Mouse (Mus musculus): ENCODE measurements at regions not wholly inside any gene's neighbourhood (a gene's known extent, or its start where the extent isn't known, plus 50 kb on each side); places are given as distances from the start of the nearest gene placed in this dataset.

DNA sequence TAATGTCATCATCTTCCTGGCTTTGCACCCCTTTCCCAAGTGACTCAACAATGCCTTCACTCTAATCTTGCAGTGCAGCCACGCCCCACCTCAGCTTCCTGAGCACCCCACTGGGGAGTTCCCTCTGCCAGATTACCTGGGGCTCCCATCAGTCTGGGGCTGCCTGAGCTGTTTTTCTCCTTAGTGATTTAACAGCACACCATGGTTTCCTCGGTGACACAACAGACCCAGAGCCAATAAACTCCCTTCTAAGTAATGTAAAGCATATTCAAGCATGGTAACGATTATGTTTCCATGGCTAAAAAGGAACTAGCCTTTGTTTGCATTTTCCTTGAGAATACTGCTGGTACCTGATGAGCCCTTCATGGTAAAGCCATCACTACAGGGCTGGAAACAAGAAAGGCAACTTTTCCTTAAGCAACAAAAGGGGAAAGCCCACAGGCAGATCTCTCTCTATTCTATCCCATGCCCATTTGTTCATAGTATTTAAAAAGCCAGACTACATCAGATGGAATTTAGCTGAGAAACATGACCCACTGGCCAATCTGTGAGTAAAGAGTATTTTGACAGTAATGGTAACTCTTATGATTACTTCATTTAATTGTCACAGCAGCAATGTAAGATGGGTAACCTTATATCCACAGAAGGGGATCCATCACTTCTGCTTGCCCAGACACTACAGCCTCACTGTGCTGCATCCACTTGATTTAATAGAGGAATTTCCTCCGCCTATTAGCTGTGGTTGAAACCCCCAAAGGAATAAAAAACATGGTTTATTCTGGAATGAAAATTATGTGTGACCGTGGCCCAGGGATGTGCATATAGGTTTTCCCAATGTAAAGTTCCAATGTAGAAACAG is 294.6 kb upstream of the Tmc3 start:
- H3K36me3 ChIP-seq (ENCODE audit: control insufficient read depth, insufficient read depth, low read length): no peaks in the 10 kb centered on the region
- H3K4me3 ChIP-seq (ENCODE audit: extremely low read depth, insufficient read depth, insufficient read length): no peak overlapping the region
- H3K27me3 ChIP-seq (ENCODE audit: control insufficient read depth, insufficient read depth, low read length): no peaks in the 10 kb centered on the region
- no peak for DNase-seq (ENCODE audit: low read depth in 1 of 2, low spot score in 2 of 2)
- TF ChIP-seq CTCF (IDR thresholded peaks at IDR 0.05; ENCODE audit: extremely low read depth, insufficient read depth, insufficient read length, insufficient replicate concordance) (no peak), POLR2A (IDR thresholded peaks at IDR 0.05; ENCODE audit: low read depth, low read length) (no peak)
- no peaks in the 10 kb centered on the region for H3K4me1 ChIP-seq (ENCODE audit: control insufficient read depth, insufficient read depth, insufficient read length)
- 55% methylated on average over 5 of the region's 5 CpGs for WGBS
- H3K27ac ChIP-seq (ENCODE audit: insufficient read depth, low read length): no peak overlapping the region

GRCm38 (mm10) chr7:83307112-83307511 is 277.6 kb upstream of the Tmc3 start:
- TF ChIP-seq CTCF (IDR thresholded peaks at IDR 0.05; ENCODE audit: extremely low read depth, insufficient read depth, insufficient read length, insufficient replicate concordance) (no peak), POLR2A (IDR thresholded peaks at IDR 0.05; ENCODE audit: low read depth, low read length) (no peak)
- Histone ChIP-seq H3K4me1 (ENCODE audit: control insufficient read depth, insufficient read depth, insufficient read length) (no peaks in the 10 kb centered on the region), H3K27ac (ENCODE audit: insufficient read depth, low read length) (no peak overlapping the region), H3K36me3 (ENCODE audit: control insufficient read depth, insufficient read depth, low read length) (no peaks in the 10 kb centered on the region), H3K27me3 (ENCODE audit: control insufficient read depth, insufficient read depth, low read length) (no peaks in the 10 kb centered on the region), H3K4me3 (ENCODE audit: extremely low read depth, insufficient read depth, insufficient read length) (no peak overlapping the region)
- WGBS: 55% methylated on average over 1 of the region's 1 CpGs
- no peak for DNase-seq (ENCODE audit: low read depth in 1 of 2, low spot score in 2 of 2)

DNA sequence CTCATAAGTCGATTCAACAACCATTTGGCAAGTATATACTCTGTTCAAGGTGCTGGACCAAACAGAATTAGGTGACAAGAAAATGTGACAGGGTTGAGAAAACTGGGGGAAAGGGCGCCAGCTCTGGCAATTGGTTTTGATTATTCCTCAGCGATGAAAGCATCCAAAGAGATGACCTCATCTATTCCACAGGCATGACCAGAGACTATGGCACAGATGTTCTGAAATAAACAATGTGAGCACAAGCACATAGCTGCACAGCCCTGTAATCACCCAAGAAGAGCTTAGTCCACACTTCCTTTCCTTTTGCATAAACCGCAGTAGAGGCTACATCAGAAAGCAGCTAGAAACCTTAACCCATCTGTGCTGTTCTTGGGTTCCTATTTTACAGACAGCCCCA is 272.6 kb upstream of the Tmc3 start:
- TF ChIP-seq CTCF (IDR thresholded peaks at IDR 0.05; ENCODE audit: extremely low read depth, insufficient read depth, insufficient read length, insufficient replicate concordance) (no peak), POLR2A (IDR thresholded peaks at IDR 0.05; ENCODE audit: low read depth, low read length) (no peak)
- H3K27me3 ChIP-seq (ENCODE audit: control insufficient read depth, insufficient read depth, low read length): no peaks in the 10 kb centered on the region
- no peaks in the 10 kb centered on the region for H3K4me1 ChIP-seq (ENCODE audit: control insufficient read depth, insufficient read depth, insufficient read length)
- 80% methylated on average over 4 of the region's 4 CpGs for WGBS
- DNase-seq (ENCODE audit: low read depth in 1 of 2, low spot score in 2 of 2): no peak
- H3K27ac ChIP-seq (ENCODE audit: insufficient read depth, low read length): no peak overlapping the region
- H3K36me3 ChIP-seq (ENCODE audit: control insufficient read depth, insufficient read depth, low read length): no peaks in the 10 kb centered on the region
- no peak overlapping the region for H3K4me3 ChIP-seq (ENCODE audit: extremely low read depth, insufficient read depth, insufficient read length)

DNA sequence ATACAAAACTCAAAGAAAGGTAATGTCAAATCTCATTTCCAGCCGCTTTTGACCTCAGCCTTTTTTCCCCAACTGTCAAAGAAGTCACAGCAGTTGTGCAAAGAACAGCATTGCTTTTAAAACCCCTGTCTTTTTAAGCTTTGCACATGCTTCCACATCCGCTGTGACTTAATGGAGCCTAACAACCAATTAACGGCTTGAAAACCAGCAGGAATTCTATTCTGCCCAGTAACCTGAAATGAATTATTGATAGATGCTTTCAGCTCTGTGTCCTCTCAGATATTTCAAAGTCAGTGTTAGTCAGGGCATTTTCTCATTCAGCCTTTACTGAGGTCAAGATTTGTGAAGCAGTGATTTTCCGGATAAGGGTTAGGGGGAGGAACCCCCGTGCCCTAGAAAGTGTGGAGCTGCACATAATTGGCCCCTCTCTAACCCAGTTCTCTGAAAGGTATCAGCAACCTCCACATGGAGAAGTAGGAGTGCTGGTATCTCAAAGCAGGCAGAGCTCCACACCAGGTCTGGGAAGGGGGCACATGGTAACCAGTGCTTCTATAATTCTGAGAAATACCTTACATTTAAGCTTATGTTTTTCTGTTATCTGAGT is 254.8 kb upstream of the Tmc3 start:
- H3K4me1 ChIP-seq (ENCODE audit: control insufficient read depth, insufficient read depth, insufficient read length): no peaks in the 10 kb centered on the region
- DNase-seq (ENCODE audit: low read depth in 1 of 2, low spot score in 2 of 2): no peak
- H3K4me3 ChIP-seq (ENCODE audit: extremely low read depth, insufficient read depth, insufficient read length): no peak overlapping the region
- H3K27ac ChIP-seq (ENCODE audit: insufficient read depth, low read length): no peak overlapping the region
- TF ChIP-seq CTCF (IDR thresholded peaks at IDR 0.05; ENCODE audit: extremely low read depth, insufficient read depth, insufficient read length, insufficient replicate concordance) (no peak), POLR2A (IDR thresholded peaks at IDR 0.05; ENCODE audit: low read depth, low read length) (no peak)
- H3K27me3 ChIP-seq (ENCODE audit: control insufficient read depth, insufficient read depth, low read length): no peaks in the 10 kb centered on the region
- WGBS: 88% methylated on average over 5 of the region's 5 CpGs
- H3K36me3 ChIP-seq (ENCODE audit: control insufficient read depth, insufficient read depth, low read length): no peaks in the 10 kb centered on the region

- peak; percentile 5 to 9 for DNase-seq (ENCODE audit: low read depth in 1 of 2, low spot score in 2 of 2)
- Histone ChIP-seq H3K4me3 (ENCODE audit: extremely low read depth, insufficient read depth, insufficient read length) (no peak overlapping the region), H3K36me3 (ENCODE audit: control insufficient read depth, insufficient read depth, low read length) (no peaks in the 10 kb centered on the region), H3K27me3 (ENCODE audit: control insufficient read depth, insufficient read depth, low read length) (no peaks in the 10 kb centered on the region), H3K27ac (ENCODE audit: insufficient read depth, low read length) (no peak overlapping the region), H3K4me1 (ENCODE audit: control insufficient read depth, insufficient read depth, insufficient read length) (peaks cover 5% of the 10 kb centered on the region; the same call in 1 of the 2 replicates)
- WGBS: 31% methylated on average over 5 of the region's 5 CpGs
- no peak for TF ChIP-seq CTCF (IDR thresholded peaks at IDR 0.05; ENCODE audit: extremely low read depth, insufficient read depth, insufficient read length, insufficient replicate concordance)
- no peak for TF ChIP-seq POLR2A (IDR thresholded peaks at IDR 0.05; ENCODE audit: low read depth, low read length)
These were observed 237.5 kb upstream of the Tmc3 start for GRCm38 (mm10) chr7:83347103-83347754.

- WGBS: 86% methylated on average over 3 of the region's 3 CpGs
- Histone ChIP-seq H3K4me1 (ENCODE audit: control insufficient read depth, insufficient read depth, insufficient read length) (no peaks in the 10 kb centered on the region), H3K27me3 (ENCODE audit: control insufficient read depth, insufficient read depth, low read length) (no peaks in the 10 kb centered on the region; the same call in 1 of the 2 replicates), H3K4me3 (ENCODE audit: extremely low read depth, insufficient read depth, insufficient read length) (no peak overlapping the region), H3K27ac (ENCODE audit: insufficient read depth, low read length) (no peak overlapping the region), H3K36me3 (ENCODE audit: control insufficient read depth, insufficient read depth, low read length) (no peaks in the 10 kb centered on the region)
- no peak for DNase-seq (ENCODE audit: low read depth in 1 of 2, low spot score in 2 of 2)
- TF ChIP-seq CTCF (IDR thresholded peaks at IDR 0.05; ENCODE audit: extremely low read depth, insufficient read depth, insufficient read length, insufficient replicate concordance) (no peak), POLR2A (IDR thresholded peaks at IDR 0.05; ENCODE audit: low read depth, low read length) (no peak)
These were observed 215.5 kb upstream of the Tmc3 start for GRCm38 (mm10) chr7:83369191-83369590.

All from spleen, adult 2 months (tissue).